Mouse (Mus musculus): Measurements from ENCODE around the gene Clint1.

The Clint1 gene

GRCm38 (mm10) chr11:45942281-45942680 lies 90.4 kb downstream of the Clint1 start:
- no peak for DNase-seq

- no peak for DNase-seq
Measured at GRCm38 (mm10) chr11:45943108-45943705, 91.4 kb downstream of the Clint1 start.

GRCm38 (mm10) chr11:45943891-45944642 lies 92.2 kb downstream of the Clint1 start:
- no peak for DNase-seq

- DNase-seq: peak; percentile 95 to 99
Measured at GRCm38 (mm10) chr11:45944643-45945156, 92.8 kb downstream of the Clint1 start, which contains the start of gene Lsm11. Gene Lsm11, minus strand, starts transcription at chr11:45944935.

- no peak for DNase-seq
Measured at GRCm38 (mm10) chr11:45946796-45947195, 94.9 kb downstream of the Clint1 start.

- DNase-seq: no peak
Measured at GRCm38 (mm10) chr11:45947491-45947890, 95.6 kb downstream of the Clint1 start.

- peak; percentile 83 to 88 for DNase-seq
Measured at GRCm38 (mm10) chr11:45955127-45955627, 103.3 kb downstream of the Clint1 start, which contains the start of gene Thg1l. Gene Thg1l, minus strand, starts transcription at chr11:45955494.

- DNase-seq: peak in 1 of 2 experiments; percentile 30
Measured at GRCm38 (mm10) chr11:45959598-45959997, 107.7 kb downstream of the Clint1 start.

GRCm38 (mm10) chr11:45960003-45960402 lies 108.2 kb downstream of the Clint1 start:
- peak in 1 of 2 experiments; percentile 18 for DNase-seq

All from spleen, adult 18-20 months (tissue).